Mouse (Mus musculus): ENCODE data around the gene Palm2.

Gene Palm2

DNA sequence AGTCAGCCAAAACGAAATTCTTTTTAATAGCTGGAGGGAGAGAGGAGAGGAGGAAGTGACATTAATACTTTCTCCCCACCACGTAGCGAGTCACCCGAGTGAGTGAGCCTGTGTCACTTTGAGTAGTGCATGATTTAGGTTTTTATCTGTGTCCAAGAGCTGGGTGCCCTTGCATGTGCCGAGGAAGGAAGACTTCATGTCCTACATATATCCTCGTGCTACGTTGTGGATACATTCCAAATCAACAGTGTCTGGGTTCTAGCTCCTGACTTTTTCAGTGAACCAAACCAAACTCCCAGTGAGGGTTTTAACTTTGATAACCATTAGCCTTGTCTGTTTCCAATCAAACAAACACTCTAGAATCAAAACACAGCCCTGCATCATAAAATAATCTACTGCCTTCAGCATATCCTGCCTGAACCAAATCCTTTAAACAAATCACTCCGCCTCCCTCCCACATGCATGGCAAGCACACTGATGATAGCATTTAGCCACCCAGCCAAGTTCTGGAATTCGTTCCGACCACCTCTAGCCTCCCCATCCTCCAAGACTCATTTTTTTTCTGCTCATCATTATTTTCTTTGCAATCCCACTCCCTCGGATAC, 309.4 kb downstream of the Palm2 start:
- no peak for TF ChIP-seq GATA4 (IDR thresholded peaks at IDR 0.05; ENCODE audit: insufficient replicate concordance, low read length)

DNA sequence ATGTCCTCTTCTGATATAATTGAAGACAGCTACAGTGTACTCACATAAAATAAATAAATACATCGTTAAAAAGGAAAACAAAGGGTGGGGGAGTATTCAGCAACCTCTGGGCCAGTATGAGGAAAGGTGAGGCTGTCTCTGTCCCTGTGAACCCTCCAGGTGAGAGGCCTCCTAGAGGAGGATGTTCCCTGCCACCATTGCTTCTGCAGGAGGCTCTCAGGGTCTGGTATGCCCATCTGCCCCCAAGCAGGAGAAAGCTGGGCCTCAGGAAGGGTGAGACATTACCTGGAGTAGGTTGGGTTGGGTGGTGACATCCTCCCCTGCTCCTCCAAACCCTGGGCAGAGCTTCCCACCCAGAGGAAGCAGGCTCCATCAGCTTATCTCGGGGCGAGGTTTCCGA, 316.6 kb downstream of the Palm2 start:
- no peak for TF ChIP-seq GATA4 (IDR thresholded peaks at IDR 0.05; ENCODE audit: insufficient replicate concordance, low read length)

DNA sequence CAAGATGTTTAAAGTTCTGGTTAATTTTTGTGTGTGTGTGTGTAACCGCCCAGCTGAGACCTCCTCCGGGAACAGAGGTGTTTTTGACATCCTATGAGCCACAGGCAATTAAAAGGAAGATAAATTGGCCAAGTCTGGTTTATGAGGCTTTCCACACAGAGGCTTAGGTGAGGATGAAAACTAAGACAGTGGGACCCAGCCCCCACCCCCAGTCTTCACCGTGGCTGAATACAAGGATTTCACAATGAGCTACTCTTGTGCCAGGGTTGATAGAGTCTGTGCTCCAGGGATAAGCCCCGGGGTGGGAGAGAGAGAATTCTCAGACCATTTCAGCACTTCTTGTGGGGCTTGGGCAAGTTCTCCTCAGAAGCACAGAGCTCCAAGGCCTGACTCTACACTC, 317.0 kb downstream of the Palm2 start:
- TF ChIP-seq GATA4 (IDR thresholded peaks at IDR 0.05; ENCODE audit: insufficient replicate concordance, low read length): no peak

DNA sequence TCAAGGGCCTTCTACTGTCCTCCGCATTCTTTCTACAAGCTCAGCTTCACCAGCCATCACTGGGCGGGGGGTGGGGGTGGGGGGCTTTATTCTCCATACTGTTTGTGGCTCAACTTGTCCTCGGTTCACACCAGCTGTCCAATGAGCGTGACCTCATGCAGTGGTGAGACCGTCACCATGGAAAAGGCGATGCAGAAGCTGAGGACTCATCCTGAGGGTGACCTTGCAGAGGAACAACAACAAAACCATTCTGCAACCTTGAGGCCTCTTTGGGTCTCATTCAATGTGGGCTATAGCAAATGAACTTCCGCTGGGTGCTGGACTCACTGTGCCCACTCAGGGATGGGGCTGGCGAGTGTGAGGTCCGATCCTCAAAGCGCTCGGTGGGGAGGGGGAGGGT, 317.5 kb downstream of the Palm2 start:
- no peak for TF ChIP-seq GATA4 (IDR thresholded peaks at IDR 0.05; ENCODE audit: insufficient replicate concordance, low read length)

DNA sequence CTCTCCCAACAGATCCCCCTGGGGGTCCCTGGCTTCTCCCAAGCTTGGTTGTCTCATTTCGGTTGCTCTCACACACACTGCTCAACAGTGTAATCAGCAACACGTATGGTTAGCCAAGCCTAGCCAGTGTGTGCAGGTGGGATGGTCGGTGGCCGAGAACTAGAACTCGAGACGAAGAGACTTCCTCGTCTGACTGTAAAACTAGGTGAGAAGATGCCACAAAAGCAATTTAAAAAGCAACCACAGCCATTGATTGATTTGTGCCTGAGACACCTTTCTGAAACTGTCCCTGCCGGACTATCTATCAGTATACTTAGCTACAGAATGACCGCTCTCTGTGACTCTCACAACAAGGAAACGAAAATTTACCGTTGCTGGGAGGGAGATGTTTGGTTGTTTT, 321.0 kb downstream of the Palm2 start:
- no peak for TF ChIP-seq GATA4 (IDR thresholded peaks at IDR 0.05; ENCODE audit: insufficient replicate concordance, low read length)

DNA sequence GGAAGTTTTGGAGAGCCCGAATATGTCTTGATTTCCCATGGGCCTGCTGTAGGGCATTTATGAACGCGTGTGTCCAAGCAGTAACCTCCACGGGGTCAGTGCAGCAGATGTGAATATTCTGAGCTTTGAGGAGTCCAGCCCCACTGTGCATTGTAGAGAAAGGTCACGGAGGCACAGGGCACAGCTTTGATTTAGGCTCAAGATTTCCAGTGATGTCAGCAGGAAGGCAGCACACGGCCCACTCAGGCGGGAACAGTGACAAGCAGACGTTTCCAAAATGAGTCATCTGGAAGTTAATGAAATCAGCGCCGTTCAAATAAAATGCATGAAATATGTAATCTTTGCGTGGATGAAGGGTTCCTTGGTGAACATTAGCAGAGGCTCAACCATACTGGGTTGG, 323.9 kb downstream of the Palm2 start:
- no peak for TF ChIP-seq GATA4 (IDR thresholded peaks at IDR 0.05; ENCODE audit: insufficient replicate concordance, low read length)
